Comparison of ENCODE assay signal across 14 mouse cellular contexts in the genomic region with DNA sequence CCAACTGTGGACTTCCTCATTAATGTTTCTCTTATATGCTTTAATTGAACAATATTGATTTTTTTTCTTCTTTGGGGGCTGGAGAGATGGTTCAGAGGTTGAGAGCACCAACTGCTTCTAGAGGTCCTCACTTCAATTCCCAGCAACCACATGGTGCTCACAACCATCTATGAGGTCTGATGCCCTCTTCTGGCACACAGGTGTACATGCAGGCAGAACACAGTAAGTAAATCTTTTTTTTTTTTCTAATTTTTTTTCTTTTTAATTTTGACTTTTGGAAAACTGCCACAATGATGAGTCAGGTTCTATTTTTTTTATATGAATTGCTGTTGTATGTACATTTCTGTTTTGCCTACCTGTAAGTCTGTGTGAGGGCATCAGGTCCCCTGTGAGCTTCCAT. TPM values are rescaled to one million over a fixed set of nuclear protein-coding genes. Genes with fewer than 3 reads are reported as not detected.
DNase-seq lines count a peak whose midpoint lies in the region; TF ChIP-seq lines count a peak whose summit lies in the region.
"Had no signal": no experiment of that assay in that cellular context is flagged by ENCODE, and none has a peak within 500 bp of the region (broad histone marks: within the 10 kb centered on the region; RNA-seq: fewer than 3 reads in every experiment).

No protein-coding gene starts in this region.

- no peak for TF ChIP-seq POLR2A in heart, adult 2 months (IDR thresholded peaks at IDR 0.05; ENCODE audit: insufficient read depth, low read depth, low read length)
- no peak for TF ChIP-seq POLR2A in lung, adult 2 months (IDR thresholded peaks at IDR 0.05; ENCODE audit: borderline replicate concordance, extremely low read depth, low read depth, low read length)

- H3K9me3 ChIP-seq in ES-E14 (ENCODE audit: control insufficient read depth, insufficient read depth, low read depth, low read length) = no peaks in the 10 kb centered on the region
- H3K9me3 ChIP-seq: heart, embryonic 15.5 days; limb, embryonic 15.5 days had no signal

- no peak for DNase-seq in heart, adult 2 months
- no peak for DNase-seq in heart, adult 11 months
- DNase-seq in lung, adult 2 months = no peak
- no peak for DNase-seq in lung, postnatal 36 days
- no peak for DNase-seq in ES-E14 (ENCODE audit: low read depth, low spot score)
- DNase-seq in induced T-regulatory cell, adult 2 months (ENCODE audit: low read depth) = peak; percentile 29
- DNase-seq in retina, postnatal 1 day = no peak
- no peak for DNase-seq in adrenal gland, adult 8-10 months
- DNase-seq: cerebellum, postnatal 36 days; kidney, postnatal 25 days; thymus, postnatal 25 days had no signal

- H3K79me2 ChIP-seq in heart, adult 2 months (replicated peaks; ENCODE audit: control insufficient read depth, insufficient read depth, low read length) = no peaks in the 10 kb centered on the region

- H3K9ac ChIP-seq in heart, adult 2 months (ENCODE audit: low read depth, low read length) = no peak overlapping the region
- no peak overlapping the region for H3K9ac ChIP-seq in ES-E14 (ENCODE audit: insufficient read depth, low read depth, low read length, poor library complexity, severe bottlenecking)
- H3K9ac ChIP-seq: heart, embryonic 15.5 days; limb, embryonic 15.5 days had no signal

- intact Hi-C loops in heart, adult 2 months (cut with DNase I) = no loop called here

- H3K4me3 ChIP-seq in heart, adult 2 months = no peak overlapping the region
- H3K4me3 ChIP-seq in lung, adult 2 months (replicated peaks; ENCODE audit: extremely low read depth, low read depth, low read length) = no peak overlapping the region
- H3K4me3 ChIP-seq in ES-E14 (ENCODE audit: insufficient read depth in 1 of 2, low read depth in 1 of 2, low read length in 2 of 2, poor library complexity in 1 of 2, severe bottlenecking in 1 of 2) = no peak overlapping the region
- H3K4me3 ChIP-seq: heart, embryonic 15.5 days; limb, embryonic 15.5 days had no signal

- peak; percentile 71 for TF ChIP-seq CTCF in heart, adult 2 months (IDR thresholded peaks at IDR 0.05)
- peak; percentile 21; the same call in 1 of the 2 replicates for TF ChIP-seq CTCF in lung, adult 2 months (IDR thresholded peaks at IDR 0.05; ENCODE audit: insufficient read depth, low read length)

- in situ Hi-C loops in ES-E14 (cut with MboI; ENCODE audit: low sequenced_read_pairs in 2 of 2, unreplicated experiment in 2 of 2) = loop anchor here (5.0 to 10.0 kb wide), 5 partner anchors 524 to 864 kb away; a partner anchor contains a TSS

- H3K27ac ChIP-seq in heart, adult 2 months = no peak overlapping the region
- H3K27ac ChIP-seq in ES-E14 (ENCODE audit: insufficient read depth, low read depth, low read length, poor library complexity, severe bottlenecking) = no peak overlapping the region
- H3K27ac ChIP-seq: heart, embryonic 15.5 days; limb, embryonic 15.5 days had no signal

- H3K4me1 ChIP-seq in heart, adult 2 months (ENCODE audit: control insufficient read depth, insufficient read depth, low read length) = no peaks in the 10 kb centered on the region
- no peaks in the 10 kb centered on the region for H3K4me1 ChIP-seq in lung, adult 2 months (ENCODE audit: control insufficient read depth, insufficient read depth, low read length)
- no peaks in the 10 kb centered on the region for H3K4me1 ChIP-seq in ES-E14 (ENCODE audit: control insufficient read depth in 2 of 2, insufficient read depth in 2 of 2, low read length in 2 of 2, poor library complexity in 1 of 2)
- H3K4me1 ChIP-seq: heart, embryonic 15.5 days; limb, embryonic 15.5 days had no signal

- TF ChIP-seq EP300 in heart, adult 2 months (IDR thresholded peaks at IDR 0.05; ENCODE audit: insufficient read depth, low read depth, low read length) = no peak

- H3K36me3 ChIP-seq in heart, adult 2 months (ENCODE audit: control insufficient read depth, insufficient read depth, low read length) = no peaks in the 10 kb centered on the region
- H3K36me3 ChIP-seq in ES-E14 (ENCODE audit: control insufficient read depth, insufficient read depth, low read length, poor library complexity, severe bottlenecking) = peaks cover 21% of the 10 kb centered on the region

- no peaks in the 10 kb centered on the region for H3K27me3 ChIP-seq in heart, adult 2 months (ENCODE audit: control insufficient read depth, insufficient read depth, low read length)
- H3K27me3 ChIP-seq: heart, embryonic 15.5 days; limb, embryonic 15.5 days had no signal

TF ChIP-seq in ES-E14, 5 proteins besides CTCF, POLR2A, EP300 and RAD21:
- TF ChIP-seq HCFC1 (IDR thresholded peaks at IDR 0.05; ENCODE audit: borderline replicate concordance, insufficient read depth, low read length) = no peak
- TF ChIP-seq ZNF384 (IDR thresholded peaks at IDR 0.05; ENCODE audit: low read depth, low read length) = peak; percentile 90
TF ChIP-seq in ES-E14: peak in this region for 1.

RNA-seq across cellular contexts. Expression of a gene that starts 35.9 kb away (rescaled TPM):
- 100 to 1,000 TPM; 140 to 141 TPM for total RNA-seq in heart, adult 2 months (2021)
- 125 and 178 TPM in 2 replicates for polyA plus RNA-seq in heart, adult 2 months (2012; rRNA removed)
- polyA plus RNA-seq in lung, adult 2 months (2012; rRNA removed) = 22.3 and 32.2 TPM in 2 replicates
- total RNA-seq in ES-E14 (2012; rRNA removed) = 184 and 262 TPM in 2 replicates
- total RNA-seq in adrenal gland, adult 8-10 months (2022) = 100 to 1,000 TPM; 102 to 124 (median 117) TPM
- total RNA-seq: neutrophil, adult 5-6 weeks had no signal
